Mouse (Mus musculus) right cerebral cortex, adult 2 months (tissue): ENCODE results near the gene Tpx2.

Experiments
- DNase-seq, 2 experiments: peaks; one replicate each; pipeline ENCODE4 v3.0.0; 2021 to 2022; ENCODE audit warnings: low spot score in 2 of 2

The Tpx2 gene

GRCm38 (mm10) chr2:152847815-152848302 is at the start of gene Tpx2:
Tpx2 (plus strand) TSS chr2:152847964.
- peak; percentile 99 for DNase-seq

- no peak for DNase-seq
Observed at GRCm38 (mm10) chr2:152799954-152800761, 47.6 kb upstream of the Tpx2 start.

- no peak for DNase-seq
Observed at GRCm38 (mm10) chr2:152800762-152801113, 47.0 kb upstream of the Tpx2 start.

- DNase-seq, result no peak
Observed at GRCm38 (mm10) chr2:152802303-152802702, 45.5 kb upstream of the Tpx2 start.

GRCm38 (mm10) chr2:152803081-152803480 is 44.7 kb upstream of the Tpx2 start:
- no peak for DNase-seq

GRCm38 (mm10) chr2:152804408-152805110 is 43.2 kb upstream of the Tpx2 start:
- DNase-seq, result no peak

GRCm38 (mm10) chr2:152805111-152805490 is 42.7 kb upstream of the Tpx2 start:
- DNase-seq, result no peak

GRCm38 (mm10) chr2:152806037-152806436 is 41.7 kb upstream of the Tpx2 start:
- DNase-seq, result no peak

- no peak for DNase-seq
Observed at GRCm38 (mm10) chr2:152808178-152808577, 39.6 kb upstream of the Tpx2 start.

- DNase-seq, result no peak
Observed at GRCm38 (mm10) chr2:152810158-152810941, 37.4 kb upstream of the Tpx2 start.

GRCm38 (mm10) chr2:152811336-152812165 is 36.2 kb upstream of the Tpx2 start:
- no peak for DNase-seq

- no peak for DNase-seq
Observed at GRCm38 (mm10) chr2:152813232-152813631, 34.5 kb upstream of the Tpx2 start.

- no peak for DNase-seq
Observed at GRCm38 (mm10) chr2:152814213-152814874, 33.4 kb upstream of the Tpx2 start.

GRCm38 (mm10) chr2:152815879-152816656 is 31.7 kb upstream of the Tpx2 start:
- no peak for DNase-seq

GRCm38 (mm10) chr2:152816657-152817348 is 31.0 kb upstream of the Tpx2 start:
- no peak for DNase-seq

GRCm38 (mm10) chr2:152817596-152818291 is 30.0 kb upstream of the Tpx2 start:
- no peak for DNase-seq

GRCm38 (mm10) chr2:152818679-152819078 is 29.1 kb upstream of the Tpx2 start:
- no peak for DNase-seq

- DNase-seq, result no peak
Observed at GRCm38 (mm10) chr2:152819097-152819624, 28.6 kb upstream of the Tpx2 start.

GRCm38 (mm10) chr2:152819926-152820325 is 27.8 kb upstream of the Tpx2 start:
- no peak for DNase-seq
